10 mouse cellular contexts compared by ENCODE assay signal in genomic region chr7:66310670-66311656, GRCm38 (mm10). TPM values are rescaled to one million over a fixed set of nuclear protein-coding genes. Genes with fewer than 3 reads are reported as not detected.
A peak's percentile ranks its signal among the peaks of the same experiment; 100 is the strongest.
DNase-seq lines count a peak whose midpoint lies in the region; ATAC-seq and TF ChIP-seq lines count a peak whose summit lies in the region.
"Had no signal": no experiment of that assay in that cellular context is flagged by ENCODE, and none has a peak within 500 bp of the region (broad histone marks: within the 10 kb centered on the region; RNA-seq: fewer than 3 reads in every experiment).

No protein-coding gene starts in this region.

- 23% methylated on average over 26 of the region's 26 CpGs for WGBS in large intestine, adult 2 months

- intact Hi-C loops in left cerebral cortex, postnatal 14 days (cut with DNase I), result loop anchor here (2.0 kb wide), 2 partner anchors 78 to 350 kb away; partner anchors contain the start of gene Lrrk1
- intact Hi-C loops in left cerebral cortex, adult 2 months (cut with DNase I), result loop anchor here (1.0 kb wide), 2 partner anchors 31 to 349 kb away; no protein-coding TSS in a partner anchor

- ATAC-seq in erythroblast, adult 5-6 weeks (replicated peaks; ENCODE audit: low FRiP score, poor library complexity, severe bottlenecking), result no peak

- TF ChIP-seq CTCF in left cerebral cortex, adult 2 months (IDR thresholded peaks at IDR 0.05), result no peak

- H3K27ac ChIP-seq in left cerebral cortex, adult 2 months, result no peak overlapping the region

- H3K4me3 ChIP-seq in left cerebral cortex, adult 2 months, result no peak overlapping the region

- DNase-seq in left cerebral cortex, postnatal 14 days (ENCODE audit: low spot score in 2 of 2), result peak; percentile 31 to 44
- no peak for DNase-seq in left cerebral cortex, adult 2 months (ENCODE audit: extremely low spot score in 1 of 2, low spot score in 2 of 2)
- DNase-seq in adrenal gland, postnatal 14 days, result peak; percentile 80
- peak; percentile 36 for DNase-seq in gastrocnemius, postnatal 10 days
- DNase-seq in large intestine, adult 2 months (ENCODE audit: low read depth, low spot score), result peak; percentile 67
- peak; percentile 77 for DNase-seq in skeletal muscle tissue, adult 2 months (ENCODE audit: low read depth, low spot score)
- no peak for DNase-seq in B cell, adult 2 months

RNA-seq across cellular contexts. Expression of gene Gm10974, which starts 54.7 kb away (rescaled TPM):
- total RNA-seq in left cerebral cortex, postnatal 14 days (2021), result not detected
- not detected for total RNA-seq in left cerebral cortex, adult 2 months (2021)
- not detected in 2 replicates for total RNA-seq in adrenal gland, postnatal 14 days (2021)
- total RNA-seq in gastrocnemius, postnatal 10 days (2021), result not detected
- not detected in 2 replicates for polyA plus RNA-seq in large intestine, adult 2 months (2012; rRNA removed)
- total RNA-seq in erythroblast, adult 5-6 weeks (2015; ENCODE audit: low replicate concordance), result not detected in 2 replicates
- not detected in 2 replicates for total RNA-seq in erythroblast, adult 5-6 weeks (2017; ENCODE audit: low replicate concordance)
- total RNA-seq: layer of hippocampus, postnatal 25 days had no signal
- polyA plus RNA-seq: stomach, embryonic 14.5 days had no signal

Comparison
In these comparisons a context has a peak if more than half of its experiments do, and no peak if none do; other contexts are left out.
1. DNase-seq: peak in left cerebral cortex, postnatal 14 days (2 of 2), adrenal gland, postnatal 14 days (single experiment), gastrocnemius, postnatal 10 days (single experiment), large intestine, adult 2 months (single experiment) and skeletal muscle tissue, adult 2 months (single experiment); none in left cerebral cortex, adult 2 months (0 of 2) and B cell, adult 2 months (0 of 2).